Mouse (Mus musculus) limb, embryonic 12.5 days (tissue): ENCODE measurements around the gene Tmem129. TPM values are rescaled to one million over a fixed set of nuclear protein-coding genes. Genes with fewer than 3 reads are reported as not detected.

Experiments used
- ATAC-seq: fragments of 200-750 bp; cut with Nextera tagmentation; 2 replicates; pipeline ENCODE4 v1.8.0; 2017; ENCODE audit warnings: low read depth, moderate TSS enrichment; ENCODE audit not compliant: insufficient number of reproducible peaks, insufficient read depth, low FRiP score, low TSS enrichment
- H3K27ac ChIP-seq: fragments of 300-500 bp; sonication (generic); 2 replicates; pipeline ENCODE4 v1.5.1; 2016; ENCODE audit warnings: mild to moderate bottlenecking, moderate library complexity
- H3K27me3 ChIP-seq: fragments of 300-500 bp; sonication (generic); 2 replicates; pipeline ENCODE4 v1.6.1; 2016; ENCODE audit warnings: mild to moderate bottlenecking, moderate library complexity
- H3K36me3 ChIP-seq: fragments of 300-500 bp; sonication (generic); 2 replicates; pipeline ENCODE4 v1.6.1; 2016; ENCODE audit warnings: mild to moderate bottlenecking, moderate library complexity
- H3K4me1 ChIP-seq: fragments of 300-500 bp; sonication (generic); replicated peaks from 2 replicates; pipeline ENCODE4 v1.6.1; 2016
- H3K4me2 ChIP-seq: fragments of 300-500 bp; sonication (generic); 2 replicates; pipeline ENCODE4 v1.6.1; 2016; ENCODE audit warnings: mild to moderate bottlenecking, moderate library complexity
- H3K4me3 ChIP-seq: fragments of 300-500 bp; sonication (generic); replicated peaks from 2 replicates; pipeline ENCODE4 v1.5.1; 2016; ENCODE audit warnings: mild to moderate bottlenecking
- H3K9ac ChIP-seq: fragments of 300-500 bp; sonication (generic); replicated peaks from 2 replicates; pipeline ENCODE4 v1.6.1; 2016; ENCODE audit warnings: mild to moderate bottlenecking, moderate library complexity
- H3K9me3 ChIP-seq: fragments of 300-500 bp; sonication (generic); 2 replicates; pipeline ENCODE4 v1.6.1; 2016; ENCODE audit warnings: mild to moderate bottlenecking, moderate library complexity
- WGBS: fragments of 180-500 bp; shearing (Covaris S2); methylation state at CpG from one replicate; pipeline ENCODE4 v1.1.7; 2016; 5-methylcytosine and 5-hydroxymethylcytosine counted together
- polyA plus RNA-seq: library from polyadenylated mRNA; unstranded; fragments of >200 nt; fragmentation: Nextera tagmentation; extraction: Ambion mirVana; gene quantifications from 2 replicates; pipeline ENCODE4 v1.2.1, GENCODE M21; 2016

Tmem129 gene
- polyA plus RNA-seq: 41.9 and 42.8 TPM in 2 replicates

GRCm38 (mm10) chr5:33657787-33658663 lies at the start of gene Tmem129, which contains the start of gene Tacc3:
Gene Tmem129, minus strand, starts transcription at chr5:33658416.
Gene Tacc3, plus strand, starts transcription at chr5:33658128.
- H3K4me3 ChIP-seq: peak within 1 kb of the TSS; percentile 81
- peaks cover 37% of the 10 kb centered on the region for H3K4me1 ChIP-seq
- peak within 1 kb of the TSS; percentile 82 for H3K9ac ChIP-seq
- H3K36me3 ChIP-seq: peaks cover 52% of the 10 kb centered on the region
- peak; percentile 97 for ATAC-seq
- no peaks in the 10 kb centered on the region for H3K9me3 ChIP-seq
- no peaks in the 10 kb centered on the region for H3K27me3 ChIP-seq
- peak within 1 kb of the TSS; percentile 95 for H3K4me2 ChIP-seq
- WGBS: under 1% methylated on average over 60 of the region's 60 CpGs
- H3K27ac ChIP-seq: peak within 1 kb of the TSS; percentile 92

GRCm38 (mm10) chr5:33707163-33707562 lies 48.9 kb upstream of the Tmem129 start:
- Histone ChIP-seq H3K27ac (no peak overlapping the region), H3K9ac (no peak overlapping the region), H3K9me3 (no peaks in the 10 kb centered on the region), H3K36me3 (no peaks in the 10 kb centered on the region), H3K4me1 (peaks cover 24% of the 10 kb centered on the region), H3K4me3 (no peak overlapping the region), H3K4me2 (no peak overlapping the region), H3K27me3 (peaks cover 2% of the 10 kb centered on the region; the same call in 1 of the 2 replicates)
- WGBS: 58% methylated on average over 4 of the region's 4 CpGs
- ATAC-seq: no peak

GRCm38 (mm10) chr5:33706350-33706629 lies 48.1 kb upstream of the Tmem129 start:
- Histone ChIP-seq H3K9ac (no peak overlapping the region), H3K36me3 (no peaks in the 10 kb centered on the region), H3K27me3 (peaks cover 8% of the 10 kb centered on the region; the same call in 1 of the 2 replicates), H3K4me2 (no peak overlapping the region), H3K27ac (no peak overlapping the region), H3K4me1 (peaks cover 24% of the 10 kb centered on the region), H3K4me3 (no peak overlapping the region), H3K9me3 (no peaks in the 10 kb centered on the region)
- no peak for ATAC-seq
- WGBS: 95% methylated on average over 1 of the region's 1 CpGs

- Histone ChIP-seq H3K36me3 (no peaks in the 10 kb centered on the region), H3K27me3 (peaks cover 11% of the 10 kb centered on the region; the same call in 1 of the 2 replicates), H3K27ac (0 out of 2 replicates have a peak overlapping the region, but pooled peaks have one; percentile 23), H3K4me3 (no peak overlapping the region), H3K9ac (no peak overlapping the region), H3K9me3 (no peaks in the 10 kb centered on the region), H3K4me1 (peaks cover 26% of the 10 kb centered on the region), H3K4me2 (no peak overlapping the region)
- ATAC-seq: no peak
- WGBS: 39% methylated on average over 9 of the region's 9 CpGs
Observed at GRCm38 (mm10) chr5:33705612-33706349, 47.6 kb upstream of the Tmem129 start.

GRCm38 (mm10) chr5:33704945-33705611 lies 46.9 kb upstream of the Tmem129 start:
- no peak overlapping the region; the same call in 1 of the 2 replicates for H3K4me2 ChIP-seq
- 7% methylated on average over 11 of the region's 11 CpGs for WGBS
- no peaks in the 10 kb centered on the region for H3K36me3 ChIP-seq
- H3K9me3 ChIP-seq: no peaks in the 10 kb centered on the region
- ATAC-seq: no peak
- H3K4me1 ChIP-seq: peaks cover 33% of the 10 kb centered on the region
- H3K27me3 ChIP-seq: peaks cover 18% of the 10 kb centered on the region
- H3K9ac ChIP-seq: no peak overlapping the region
- H3K27ac ChIP-seq: no peak overlapping the region; the same call in 1 of the 2 replicates
- H3K4me3 ChIP-seq: no peak overlapping the region

- Histone ChIP-seq H3K4me3 (no peak overlapping the region), H3K27me3 (peaks cover 25% of the 10 kb centered on the region), H3K9ac (no peak overlapping the region), H3K4me1 (peaks cover 44% of the 10 kb centered on the region), H3K36me3 (no peaks in the 10 kb centered on the region), H3K4me2 (no peak overlapping the region), H3K9me3 (no peaks in the 10 kb centered on the region), H3K27ac (no peak overlapping the region)
- ATAC-seq: no peak
- whole genome bisulfite sequencing: 73% methylated on average over 8 of the region's 8 CpGs
Observed at GRCm38 (mm10) chr5:33703999-33704398, 45.8 kb upstream of the Tmem129 start.

- no peak overlapping the region for H3K9ac ChIP-seq
- peaks cover 62% of the 10 kb centered on the region for H3K4me1 ChIP-seq
- 84% methylated on average over 11 of the region's 11 CpGs for WGBS
- H3K4me2 ChIP-seq: no peak overlapping the region
- no peak for ATAC-seq
- no peak overlapping the region for H3K27ac ChIP-seq
- no peaks in the 10 kb centered on the region for H3K9me3 ChIP-seq
- peaks cover 39% of the 10 kb centered on the region for H3K27me3 ChIP-seq
- H3K4me3 ChIP-seq: no peak overlapping the region
- no peaks in the 10 kb centered on the region for H3K36me3 ChIP-seq
Observed at GRCm38 (mm10) chr5:33701832-33702231, 43.6 kb upstream of the Tmem129 start.

- Histone ChIP-seq H3K36me3 (no peaks in the 10 kb centered on the region), H3K4me2 (no peak overlapping the region), H3K27me3 (peaks cover 47% of the 10 kb centered on the region), H3K4me1 (peaks cover 69% of the 10 kb centered on the region), H3K9ac (no peak overlapping the region), H3K27ac (no peak overlapping the region), H3K9me3 (no peaks in the 10 kb centered on the region), H3K4me3 (no peak overlapping the region)
- 37% methylated on average over 13 of the region's 13 CpGs for WGBS
- no peak for ATAC-seq
Observed at GRCm38 (mm10) chr5:33700010-33700409, 41.8 kb upstream of the Tmem129 start.

- no peak overlapping the region for H3K4me2 ChIP-seq
- peaks cover 47% of the 10 kb centered on the region for H3K27me3 ChIP-seq
- H3K27ac ChIP-seq: peak overlapping the region; percentile 67; the same call in 1 of the 2 replicates
- H3K9me3 ChIP-seq: no peaks in the 10 kb centered on the region
- no peak for ATAC-seq
- 85% methylated on average over 5 of the region's 5 CpGs for WGBS
- peaks cover 73% of the 10 kb centered on the region for H3K4me1 ChIP-seq
- H3K9ac ChIP-seq: no peak overlapping the region
- H3K36me3 ChIP-seq: no peaks in the 10 kb centered on the region
- H3K4me3 ChIP-seq: no peak overlapping the region
Observed at GRCm38 (mm10) chr5:33698669-33699068, 40.5 kb upstream of the Tmem129 start.

- Histone ChIP-seq H3K4me3 (no peak overlapping the region), H3K27ac (peak overlapping the region; percentile 67), H3K4me2 (no peak overlapping the region), H3K9ac (no peak overlapping the region), H3K36me3 (no peaks in the 10 kb centered on the region), H3K9me3 (no peaks in the 10 kb centered on the region), H3K27me3 (peaks cover 47% of the 10 kb centered on the region), H3K4me1 (peaks cover 78% of the 10 kb centered on the region)
- 12% methylated on average over 13 of the region's 13 CpGs for WGBS
- ATAC-seq: no peak
Observed at GRCm38 (mm10) chr5:33697947-33698512, 39.8 kb upstream of the Tmem129 start.
